Mouse (Mus musculus) 3T3-L1 (cell line): ENCODE measurements around the gene 0610037L13Rik.
A peak's percentile ranks its signal among the peaks of the same experiment; 100 is the strongest.

Experiments used
- DNase-seq: peaks from one replicate; pipeline ENCODE4 v3.0.0-alpha.2; 2015; ENCODE audit warnings: low read depth, low spot score

The 0610037L13Rik gene

GRCm38 (mm10) chr4:107910020-107910419 lies 20.4 kb downstream of the 0610037L13Rik start:
- DNase-seq = no peak

- peak; percentile 13 for DNase-seq
Measured at GRCm38 (mm10) chr4:107920336-107920735, 30.7 kb downstream of the 0610037L13Rik start.

GRCm38 (mm10) chr4:107921152-107921695 lies 31.6 kb downstream of the 0610037L13Rik start:
- DNase-seq = peak; percentile 21

- peak; percentile 54 for DNase-seq
Measured at GRCm38 (mm10) chr4:107921952-107922351, 32.3 kb downstream of the 0610037L13Rik start.

- DNase-seq = peak; percentile 95
Measured at GRCm38 (mm10) chr4:107923145-107923802, 33.7 kb downstream of the 0610037L13Rik start, which contains the start of gene Cpt2. Cpt2 (minus strand) TSS chr4:107923610.

- DNase-seq = no peak
Measured at GRCm38 (mm10) chr4:107923803-107924194, 34.2 kb downstream of the 0610037L13Rik start.

GRCm38 (mm10) chr4:107928269-107928668 lies 38.7 kb downstream of the 0610037L13Rik start:
- DNase-seq = no peak

GRCm38 (mm10) chr4:107928726-107929125 lies 39.1 kb downstream of the 0610037L13Rik start:
- no peak for DNase-seq

GRCm38 (mm10) chr4:107931453-107931852 lies 41.8 kb downstream of the 0610037L13Rik start:
- DNase-seq = peak; percentile 23

GRCm38 (mm10) chr4:107933239-107933638 lies 43.6 kb downstream of the 0610037L13Rik start:
- DNase-seq = no peak

GRCm38 (mm10) chr4:107935254-107935653 lies 45.6 kb downstream of the 0610037L13Rik start:
- DNase-seq = no peak

GRCm38 (mm10) chr4:107937338-107937737 lies 47.7 kb downstream of the 0610037L13Rik start:
- peak; percentile 74 for DNase-seq

- peak; percentile 27 for DNase-seq
Measured at GRCm38 (mm10) chr4:107938124-107938523, 48.5 kb downstream of the 0610037L13Rik start.

GRCm38 (mm10) chr4:107942741-107943140 lies 53.1 kb downstream of the 0610037L13Rik start:
- DNase-seq = peak; percentile 36

GRCm38 (mm10) chr4:107944141-107944540 lies 54.5 kb downstream of the 0610037L13Rik start:
- DNase-seq = peak; percentile 35
